Comparison of ENCODE assay signal across 18 mouse cellular contexts in genomic region chr6:88918802-88919201, GRCm38 (mm10).
"Had no signal": no experiment of that assay in that cellular context is flagged by ENCODE, and none has a peak within 500 bp of the region (broad histone marks: within the 10 kb centered on the region; RNA-seq: fewer than 3 reads in every experiment).

No protein-coding gene starts in this region.

- H3K4me1 ChIP-seq: limb, embryonic 10.5 days; stomach, embryonic 15.5 days had no signal

- H3K27ac ChIP-seq: kidney, postnatal 0 days; layer of hippocampus, adult 2 months; limb, embryonic 10.5 days; limb, embryonic 13.5 days; macrophage; midbrain, embryonic 12.5 days; neural tube, embryonic 13.5 days; stomach, embryonic 15.5 days had no signal

- H3K9me3 ChIP-seq: limb, embryonic 10.5 days; limb, embryonic 13.5 days; liver, embryonic 13.5 days; midbrain, embryonic 12.5 days; neural tube, embryonic 13.5 days; stomach, embryonic 15.5 days had no signal

- H3K4me2 ChIP-seq: limb, embryonic 13.5 days; liver, embryonic 13.5 days; midbrain, embryonic 12.5 days; neural tube, embryonic 13.5 days; stomach, embryonic 15.5 days had no signal

- H3K36me3 ChIP-seq: limb, embryonic 10.5 days; limb, embryonic 13.5 days; liver, embryonic 13.5 days; midbrain, embryonic 12.5 days; neural tube, embryonic 13.5 days; stomach, embryonic 15.5 days had no signal

- ATAC-seq: intestine, postnatal 0 days had no signal

- DNase-seq: kidney, adult 2 months; kidney, postnatal 25 days; layer of hippocampus, adult 9-11 months; liver; liver, embryonic 13.5 days; right cerebral cortex, postnatal 25 days; spleen, adult 18-20 months; thymus, postnatal 25 days had no signal

- H3K27me3 ChIP-seq: limb, embryonic 13.5 days; neural tube, embryonic 13.5 days; stomach, embryonic 15.5 days had no signal

- H3K4me3 ChIP-seq: layer of hippocampus, adult 2 months; limb, embryonic 10.5 days; limb, embryonic 13.5 days; liver, embryonic 13.5 days; midbrain, embryonic 12.5 days; myocyte; neural tube, embryonic 13.5 days; stomach, embryonic 15.5 days had no signal

- H3K9ac ChIP-seq: limb, embryonic 13.5 days; midbrain, embryonic 12.5 days; neural tube, embryonic 13.5 days; stomach, embryonic 15.5 days had no signal
